Mouse (Mus musculus) heart, adult 2 months (tissue): Measurements from ENCODE around the gene Cald1.

Experiments
- CTCF ChIP-seq: fragments of 200-600 bp; IDR thresholded peaks from 2 replicates; pipeline ENCODE4 v1.8.1; 2022; ENCODE audit warnings: antibody characterized with exemption, mild to moderate bottlenecking, moderate library complexity
- POLR2A ChIP-seq: fragments of 200-500 bp; IDR thresholded peaks from 2 replicates; pipeline ENCODE4 v1.6.1; 2011; ENCODE audit warnings: mild to moderate bottlenecking, low read depth, low read length, control low read depth; ENCODE audit not compliant: insufficient read depth

DNA sequence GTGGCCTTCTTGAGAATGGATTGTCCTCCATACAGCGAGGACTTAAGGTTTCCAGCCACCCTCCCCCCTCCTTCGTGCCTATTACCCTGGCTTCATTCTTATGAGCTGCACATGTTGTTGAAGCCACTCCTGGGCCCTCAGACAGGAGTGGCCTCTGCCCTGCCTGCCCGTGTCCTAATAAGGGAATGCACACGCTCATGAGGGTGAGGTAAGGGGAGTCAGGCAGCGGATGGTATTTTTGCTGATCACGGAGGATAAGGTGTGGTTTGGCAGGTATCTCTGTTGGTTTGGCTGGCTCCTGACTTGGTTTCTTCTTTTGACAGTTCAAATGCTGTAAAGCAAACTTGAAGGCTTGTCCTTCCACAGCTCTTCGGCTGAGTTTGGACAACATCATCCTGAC, 124.4 kb downstream of the Cald1 start:
- TF ChIP-seq CTCF (no peak), POLR2A (no peak)
